Mouse (Mus musculus): ENCODE measurements around the gene Sult6b1. TPM values are rescaled to one million over a fixed set of nuclear protein-coding genes. Genes with fewer than 3 reads are reported as not detected.

The Sult6b1 gene
- total RNA-seq (2012; rRNA removed) = 3.5 and 7.9 TPM in 2 replicates

DNA sequence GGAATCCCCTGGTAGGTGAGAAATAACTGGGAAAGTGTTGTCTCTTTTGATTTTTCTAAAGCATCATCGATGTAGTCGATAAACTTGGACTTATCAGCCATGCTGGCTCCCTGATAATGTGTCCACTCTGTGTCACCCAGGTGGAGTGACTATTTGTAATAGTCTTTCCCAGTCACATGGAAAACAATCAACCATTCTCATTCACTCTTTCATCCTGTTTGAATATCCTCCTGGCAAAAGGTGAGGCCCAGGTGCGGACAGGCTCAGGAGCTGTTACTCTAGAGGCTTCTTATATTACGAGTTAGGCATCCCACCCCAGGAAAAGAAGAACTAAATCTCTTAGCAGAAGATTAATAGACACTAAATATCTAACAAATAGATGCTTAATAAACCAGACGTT is at the start of gene Sult6b1:
Sult6b1 (minus strand) TSS at position 101 of the 400 bp plus-strand sequence.
- TF ChIP-seq MAFK (IDR thresholded peaks at IDR 0.05; ENCODE audit: insufficient read depth, low read depth, low read length) (no peak), HCFC1 (IDR thresholded peaks at IDR 0.05; ENCODE audit: borderline replicate concordance, insufficient read depth, low read length) (no peak), CHD2 (IDR thresholded peaks at IDR 0.05; ENCODE audit: low read depth, low read length) (no peak), ZC3H11A (IDR thresholded peaks at IDR 0.05; ENCODE audit: borderline replicate concordance, low read depth, low read length) (no peak), ZNF384 (IDR thresholded peaks at IDR 0.05; ENCODE audit: low read depth, low read length) (no peak)
- no peaks in the 10 kb centered on the region for H3K9me3 ChIP-seq (ENCODE audit: control insufficient read depth, insufficient read depth, low read depth, low read length)
- H3K4me1 ChIP-seq (ENCODE audit: control insufficient read depth in 2 of 2, insufficient read depth in 2 of 2, low read length in 2 of 2, poor library complexity in 1 of 2) = no peaks in the 10 kb centered on the region
- H3K36me3 ChIP-seq (ENCODE audit: control insufficient read depth, insufficient read depth, low read length, poor library complexity, severe bottlenecking) = no peaks in the 10 kb centered on the region
- no peak for DNase-seq (ENCODE audit: low read depth, low spot score)
- no peak within 1 kb of the TSS for H3K27ac ChIP-seq (ENCODE audit: insufficient read depth, low read depth, low read length, poor library complexity, severe bottlenecking)
- no peak within 1 kb of the TSS for H3K4me3 ChIP-seq (ENCODE audit: insufficient read depth in 1 of 2, low read depth in 1 of 2, low read length in 2 of 2, poor library complexity in 1 of 2, severe bottlenecking in 1 of 2)
- in situ Hi-C loops (cut with MboI; ENCODE audit: low sequenced_read_pairs in 2 of 2, unreplicated experiment in 2 of 2) = no loop called here
- no peak within 1 kb of the TSS for H3K9ac ChIP-seq (ENCODE audit: insufficient read depth, low read depth, low read length, poor library complexity, severe bottlenecking)

DNA sequence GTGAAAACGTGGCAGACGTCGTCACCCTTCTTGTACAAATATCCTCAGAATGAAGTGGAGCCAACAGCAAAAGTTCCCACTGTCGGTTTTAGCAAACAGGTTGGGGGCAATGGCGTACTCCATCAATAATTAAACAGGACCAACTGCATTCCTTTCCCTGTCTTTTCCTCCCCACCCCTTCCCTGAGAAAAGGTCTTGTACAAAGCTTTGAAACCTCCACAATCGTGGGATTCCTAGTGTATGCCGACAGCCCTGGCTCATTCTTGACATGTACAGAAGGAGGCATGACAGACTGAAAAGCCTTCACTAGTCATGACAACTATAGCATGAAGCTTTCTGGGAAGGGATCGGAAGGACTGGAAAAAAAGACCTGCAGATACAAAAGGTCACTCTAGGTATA is 46.4 kb upstream of the Sult6b1 start:
- no peak overlapping the region for H3K9ac ChIP-seq (ENCODE audit: insufficient read depth, low read depth, low read length, poor library complexity, severe bottlenecking)
- in situ Hi-C loops (cut with MboI; ENCODE audit: low sequenced_read_pairs in 2 of 2, unreplicated experiment in 2 of 2) = no loop called here
- H3K27ac ChIP-seq (ENCODE audit: insufficient read depth, low read depth, low read length, poor library complexity, severe bottlenecking) = no peak overlapping the region
- DNase-seq (ENCODE audit: low read depth, low spot score) = no peak
- TF ChIP-seq CHD2 (IDR thresholded peaks at IDR 0.05; ENCODE audit: low read depth, low read length) (no peak), HCFC1 (IDR thresholded peaks at IDR 0.05; ENCODE audit: borderline replicate concordance, insufficient read depth, low read length) (no peak), MAFK (IDR thresholded peaks at IDR 0.05; ENCODE audit: insufficient read depth, low read depth, low read length) (no peak), ZNF384 (IDR thresholded peaks at IDR 0.05; ENCODE audit: low read depth, low read length) (no peak), ZC3H11A (IDR thresholded peaks at IDR 0.05; ENCODE audit: borderline replicate concordance, low read depth, low read length) (no peak)
- H3K9me3 ChIP-seq (ENCODE audit: control insufficient read depth, insufficient read depth, low read depth, low read length) = no peaks in the 10 kb centered on the region
- no peaks in the 10 kb centered on the region for H3K4me1 ChIP-seq (ENCODE audit: control insufficient read depth in 2 of 2, insufficient read depth in 2 of 2, low read length in 2 of 2, poor library complexity in 1 of 2)
- peaks cover 2% of the 10 kb centered on the region; the same call in 1 of the 2 replicates for H3K36me3 ChIP-seq (ENCODE audit: control insufficient read depth, insufficient read depth, low read length, poor library complexity, severe bottlenecking)
- H3K4me3 ChIP-seq (ENCODE audit: insufficient read depth in 1 of 2, low read depth in 1 of 2, low read length in 2 of 2, poor library complexity in 1 of 2, severe bottlenecking in 1 of 2) = no peak overlapping the region

- Histone ChIP-seq H3K9me3 (ENCODE audit: control insufficient read depth, insufficient read depth, low read depth, low read length) (no peaks in the 10 kb centered on the region), H3K4me3 (ENCODE audit: insufficient read depth in 1 of 2, low read depth in 1 of 2, low read length in 2 of 2, poor library complexity in 1 of 2, severe bottlenecking in 1 of 2) (no peak overlapping the region), H3K27ac (ENCODE audit: insufficient read depth, low read depth, low read length, poor library complexity, severe bottlenecking) (no peak overlapping the region), H3K9ac (ENCODE audit: insufficient read depth, low read depth, low read length, poor library complexity, severe bottlenecking) (no peak overlapping the region), H3K36me3 (ENCODE audit: control insufficient read depth, insufficient read depth, low read length, poor library complexity, severe bottlenecking) (peaks cover 2% of the 10 kb centered on the region; the same call in 1 of the 2 replicates), H3K4me1 (ENCODE audit: control insufficient read depth in 2 of 2, insufficient read depth in 2 of 2, low read length in 2 of 2, poor library complexity in 1 of 2) (no peaks in the 10 kb centered on the region)
- DNase-seq (ENCODE audit: low read depth, low spot score) = no peak
- no peak for TF ChIP-seq CHD2 (IDR thresholded peaks at IDR 0.05; ENCODE audit: low read depth, low read length)
- in situ Hi-C loops (cut with MboI; ENCODE audit: low sequenced_read_pairs in 2 of 2, unreplicated experiment in 2 of 2) = no loop called here
Measured at GRCm38 (mm10) chr17:78952070-78952469, 45.3 kb upstream of the Sult6b1 start.

GRCm38 (mm10) chr17:78951225-78951624 is 44.4 kb upstream of the Sult6b1 start:
- H3K9ac ChIP-seq (ENCODE audit: insufficient read depth, low read depth, low read length, poor library complexity, severe bottlenecking) = no peak overlapping the region
- peaks cover 2% of the 10 kb centered on the region; the same call in 1 of the 2 replicates for H3K36me3 ChIP-seq (ENCODE audit: control insufficient read depth, insufficient read depth, low read length, poor library complexity, severe bottlenecking)
- in situ Hi-C loops (cut with MboI; ENCODE audit: low sequenced_read_pairs in 2 of 2, unreplicated experiment in 2 of 2) = no loop called here

DNA sequence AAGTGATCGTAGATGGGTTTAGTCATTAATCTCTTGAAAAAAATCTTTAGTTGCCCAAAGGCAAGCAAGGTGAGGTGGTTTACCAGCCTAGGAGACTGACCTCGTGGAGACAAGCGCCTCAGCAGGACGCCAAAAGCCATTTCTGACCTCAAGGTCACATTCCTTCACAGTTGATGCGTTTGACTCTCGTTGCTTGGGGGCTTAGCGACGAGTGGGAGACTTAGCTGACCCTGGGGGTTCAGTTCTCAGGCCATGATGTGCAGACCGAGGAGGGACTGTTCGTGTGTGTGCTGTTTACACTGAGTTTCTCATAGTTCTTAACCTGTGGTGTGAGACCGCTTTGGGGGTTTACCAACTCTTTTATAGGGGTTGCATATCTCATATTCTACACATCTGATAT is 35.8 kb upstream of the Sult6b1 start:
- no peak overlapping the region for H3K4me3 ChIP-seq (ENCODE audit: insufficient read depth in 1 of 2, low read depth in 1 of 2, low read length in 2 of 2, poor library complexity in 1 of 2, severe bottlenecking in 1 of 2)
- H3K27ac ChIP-seq (ENCODE audit: insufficient read depth, low read depth, low read length, poor library complexity, severe bottlenecking) = no peak overlapping the region
- no peaks in the 10 kb centered on the region for H3K9me3 ChIP-seq (ENCODE audit: control insufficient read depth, insufficient read depth, low read depth, low read length)
- no peaks in the 10 kb centered on the region for H3K4me1 ChIP-seq (ENCODE audit: control insufficient read depth in 2 of 2, insufficient read depth in 2 of 2, low read length in 2 of 2, poor library complexity in 1 of 2)
- DNase-seq (ENCODE audit: low read depth, low spot score) = no peak
- TF ChIP-seq MAFK (IDR thresholded peaks at IDR 0.05; ENCODE audit: insufficient read depth, low read depth, low read length) (no peak), ZC3H11A (IDR thresholded peaks at IDR 0.05; ENCODE audit: borderline replicate concordance, low read depth, low read length) (no peak), CHD2 (IDR thresholded peaks at IDR 0.05; ENCODE audit: low read depth, low read length) (no peak), ZNF384 (IDR thresholded peaks at IDR 0.05; ENCODE audit: low read depth, low read length) (no peak), HCFC1 (IDR thresholded peaks at IDR 0.05; ENCODE audit: borderline replicate concordance, insufficient read depth, low read length) (no peak)
- no peak overlapping the region for H3K9ac ChIP-seq (ENCODE audit: insufficient read depth, low read depth, low read length, poor library complexity, severe bottlenecking)
- peaks cover 2% of the 10 kb centered on the region; the same call in 1 of the 2 replicates for H3K36me3 ChIP-seq (ENCODE audit: control insufficient read depth, insufficient read depth, low read length, poor library complexity, severe bottlenecking)
- in situ Hi-C loops (cut with MboI; ENCODE audit: low sequenced_read_pairs in 2 of 2, unreplicated experiment in 2 of 2) = no loop called here

More at GRCm38 (mm10) chr17:78951225-78951624, 44.4 kb upstream of the Sult6b1 start:
- no peak for DNase-seq (ENCODE audit: low read depth, low spot score)
- no peak for TF ChIP-seq ZNF384 (IDR thresholded peaks at IDR 0.05; ENCODE audit: low read depth, low read length)
- TF ChIP-seq ZC3H11A (IDR thresholded peaks at IDR 0.05; ENCODE audit: borderline replicate concordance, low read depth, low read length) = no peak
- Histone ChIP-seq H3K27ac (ENCODE audit: insufficient read depth, low read depth, low read length, poor library complexity, severe bottlenecking) (no peak overlapping the region), H3K9me3 (ENCODE audit: control insufficient read depth, insufficient read depth, low read depth, low read length) (no peaks in the 10 kb centered on the region), H3K4me1 (ENCODE audit: control insufficient read depth in 2 of 2, insufficient read depth in 2 of 2, low read length in 2 of 2, poor library complexity in 1 of 2) (no peaks in the 10 kb centered on the region), H3K4me3 (ENCODE audit: insufficient read depth in 1 of 2, low read depth in 1 of 2, low read length in 2 of 2, poor library complexity in 1 of 2, severe bottlenecking in 1 of 2) (no peak overlapping the region)
